Mouse (Mus musculus) kidney, adult 2 months (tissue): Measurements from ENCODE around the gene Snrnp70. TPM values are rescaled to one million over a fixed set of nuclear protein-coding genes. Genes with fewer than 3 reads are reported as not detected.

Experiments used
- DNase-seq: peaks from one replicate; pipeline ENCODE4 v3.0.0; 2021
- H3K27ac ChIP-seq: fragments of 200-500 bp; 2 replicates; pipeline ENCODE4 v1.5.1; 2012; ENCODE audit warnings: low read depth, low read length, control low read depth, inconsistent platforms; ENCODE audit not compliant: insufficient read depth
- H3K27me3 ChIP-seq: fragments of 200-500 bp; replicated peaks from 2 replicates; pipeline ENCODE4 v1.6.1; 2012; ENCODE audit warnings: mild to moderate bottlenecking, moderate library complexity, low read length, inconsistent platforms; ENCODE audit not compliant: control insufficient read depth, insufficient read depth
- H3K36me3 ChIP-seq: fragments of 200-500 bp; 2 replicates; pipeline ENCODE4 v1.6.1; 2012; ENCODE audit warnings: mild to moderate bottlenecking, moderate library complexity, low read length, inconsistent platforms; ENCODE audit not compliant: control insufficient read depth, insufficient read depth
- H3K4me1 ChIP-seq: fragments of 200-500 bp; 2 replicates; pipeline ENCODE4 v1.6.1; 2011; ENCODE audit warnings: low read length; ENCODE audit not compliant: control insufficient read depth, insufficient read depth
- H3K4me3 ChIP-seq: fragments of 200-500 bp; 2 replicates; pipeline ENCODE4 v1.5.1; 2011; ENCODE audit warnings: mild to moderate bottlenecking, low read depth, low read length, control low read depth; ENCODE audit not compliant: insufficient read depth
- CTCF ChIP-seq: fragments of 200-500 bp; conservative IDR thresholded peaks from 2 replicates; pipeline ENCODE4 v1.5.1; 2011; ENCODE audit warnings: low read depth, mild to moderate bottlenecking, control low read depth, low read length, moderate library complexity, mixed read lengths; ENCODE audit not compliant: insufficient read depth, insufficient read length
- POLR2A ChIP-seq: fragments of 200-500 bp; IDR thresholded peaks from one replicate; pipeline ENCODE4 v1.6.1; 2011; ENCODE audit warnings: low read depth, low read length, control low read depth
- WGBS: fragments of 180-500 bp; shearing (Covaris S2); methylation state at CpG from one replicate; pipeline ENCODE4 v1.1.7; 2018; 5-methylcytosine and 5-hydroxymethylcytosine counted together
- polyA plus RNA-seq: library from polyadenylated mRNA; depleted of rRNA; stranded (reverse); fragments of >200 nt; gene quantifications from 2 replicates; pipeline ENCODE4 v1.2.3, GENCODE M21; 2012; rRNA removed

Gene Snrnp70
- polyA plus RNA-seq, 1 experiment, result 137 TPM

- Histone ChIP-seq H3K4me1 (0 out of 2 replicates have a peak, but pooled peaks cover 5% of the 10 kb centered on the region), H3K4me3 (peak within 1 kb of the TSS; percentile 70), H3K36me3 (no peaks in the 10 kb centered on the region), H3K27me3 (no peaks in the 10 kb centered on the region), H3K27ac (peak within 1 kb of the TSS; percentile 74)
- peak; percentile 86 for DNase-seq
- under 1% methylated on average over 38 of the region's 38 CpGs for WGBS
- TF ChIP-seq CTCF (no peak), POLR2A (peak; percentile 21)
Observed at GRCm38 (mm10) chr7:45333431-45333982, 62.0 kb downstream of the Snrnp70 start, which contains the start of gene Trpm4. Trpm4 (minus strand) TSS chr7:45333780.

GRCm38 (mm10) chr7:45332685-45333425 is 62.7 kb downstream of the Snrnp70 start:
- Histone ChIP-seq H3K4me1 (0 out of 2 replicates have a peak, but pooled peaks cover 5% of the 10 kb centered on the region), H3K27me3 (no peaks in the 10 kb centered on the region), H3K4me3 (peak overlapping the region; percentile 70), H3K36me3 (no peaks in the 10 kb centered on the region), H3K27ac (peak overlapping the region; percentile 74)
- no peak for TF ChIP-seq POLR2A
- 4% methylated on average over 21 of the region's 22 CpGs for WGBS
- DNase-seq, result peak; percentile 66

- Histone ChIP-seq H3K4me1 (0 out of 2 replicates have a peak, but pooled peaks cover 5% of the 10 kb centered on the region), H3K4me3 (no peak overlapping the region), H3K27me3 (no peaks in the 10 kb centered on the region), H3K27ac (no peak overlapping the region), H3K36me3 (no peaks in the 10 kb centered on the region)
- WGBS, result 91% methylated on average over 6 of the region's 6 CpGs
- TF ChIP-seq CTCF (no peak), POLR2A (no peak)
- no peak for DNase-seq
Observed at GRCm38 (mm10) chr7:45331502-45331901, 64.0 kb downstream of the Snrnp70 start.

- DNase-seq, result no peak
- WGBS, result 85% methylated on average over 13 of the region's 13 CpGs
Observed at GRCm38 (mm10) chr7:45328841-45329475, 66.6 kb downstream of the Snrnp70 start.

More at GRCm38 (mm10) chr7:45328841-45329475, 66.6 kb downstream of the Snrnp70 start:
- Histone ChIP-seq H3K4me1 (0 out of 2 replicates have a peak, but pooled peaks cover 5% of the 10 kb centered on the region), H3K36me3 (no peaks in the 10 kb centered on the region), H3K27ac (no peak overlapping the region), H3K4me3 (no peak overlapping the region), H3K27me3 (no peaks in the 10 kb centered on the region)
- TF ChIP-seq CTCF (no peak), POLR2A (no peak)

Other genes with a start within 250 kb of the Snrnp70 start
- 80.3 and 84.9 TPM in 2 replicates for gene Pih1d1, start 241.4 kb downstream of the Snrnp70 start, polyA plus RNA-seq
- gene Aldh16a1, start 241.2 kb downstream of the Snrnp70 start, polyA plus RNA-seq, result 106 and 119 TPM in 2 replicates
- gene Slc17a7, start 231.8 kb downstream of the Snrnp70 start, polyA plus RNA-seq, result not detected in 2 replicates
- not detected in 2 replicates for gene Gfy, start 216.2 kb downstream of the Snrnp70 start, polyA plus RNA-seq
- gene Pth2, start 214.7 kb downstream of the Snrnp70 start, polyA plus RNA-seq, result not detected in 2 replicates
- gene Ccdc155, start 190.8 kb downstream of the Snrnp70 start, polyA plus RNA-seq, result 0.04 and 0.05 TPM in 2 replicates
- 0.39 and 0.54 TPM in 2 replicates for gene Dkkl1, start 183.6 kb downstream of the Snrnp70 start, polyA plus RNA-seq
- gene Tead2, start 180.0 kb downstream of the Snrnp70 start, polyA plus RNA-seq, result 10.0 and 13.2 TPM in 2 replicates
- gene Cd37, start 156.6 kb downstream of the Snrnp70 start, polyA plus RNA-seq, result 7.9 and 30.1 TPM in 2 replicates
- 0.05 TPM in 1 of 2 replicates, not detected in the other for gene Slc6a16, start 154.7 kb downstream of the Snrnp70 start, polyA plus RNA-seq
- gene Slc6a21, start 118.2 kb downstream of the Snrnp70 start, polyA plus RNA-seq, result 0.14 and 0.19 TPM in 2 replicates
- 17.9 and 18.2 TPM in 2 replicates for gene Trpm4, start 62.0 kb downstream of the Snrnp70 start, polyA plus RNA-seq
- gene Hrc, start 60.5 kb downstream of the Snrnp70 start, polyA plus RNA-seq, result 0.14 and 3.2 TPM in 2 replicates
- 0.50 and 0.64 TPM in 2 replicates for gene Ppfia3, start 28.7 kb downstream of the Snrnp70 start, polyA plus RNA-seq
- gene Lin7b, start 25.2 kb downstream of the Snrnp70 start, polyA plus RNA-seq, result 2.7 and 3.9 TPM in 2 replicates
- gene Kcna7, start 9.9 kb upstream of the Snrnp70 start, polyA plus RNA-seq, result 0.07 and 0.91 TPM in 2 replicates
- gene Ntf5, start 18.0 kb upstream of the Snrnp70 start, polyA plus RNA-seq, result 0.44 and 0.58 TPM in 2 replicates
- gene Lhb, start 25.1 kb upstream of the Snrnp70 start, polyA plus RNA-seq, result not detected in 2 replicates
- 57.4 and 61.2 TPM in 2 replicates for gene Gys1, start 39.1 kb upstream of the Snrnp70 start, polyA plus RNA-seq
- 36.3 and 42.7 TPM in 2 replicates for gene Ruvbl2, start 42.4 kb upstream of the Snrnp70 start, polyA plus RNA-seq
- 6,932 and 8,155 TPM in 2 replicates for gene Ftl1, start 64.1 kb upstream of the Snrnp70 start, polyA plus RNA-seq
- 104 and 112 TPM in 2 replicates for gene Bax, start 71.2 kb upstream of the Snrnp70 start, polyA plus RNA-seq
- 0.20 and 0.46 TPM in 2 replicates for gene Tulp2, start 86.1 kb upstream of the Snrnp70 start, polyA plus RNA-seq
- gene Gm45808, start 91.1 kb upstream of the Snrnp70 start, polyA plus RNA-seq, result 1.1 and 1.2 TPM in 2 replicates
- 6.0 and 6.1 TPM in 2 replicates for gene Dhdh, start 93.1 kb upstream of the Snrnp70 start, polyA plus RNA-seq
- gene Nucb1, start 114.7 kb upstream of the Snrnp70 start, polyA plus RNA-seq, result 397 and 405 TPM in 2 replicates
- gene Ppp1r15a, start 130.5 kb upstream of the Snrnp70 start, polyA plus RNA-seq, result 26.6 and 28.2 TPM in 2 replicates
- gene Plekha4, start 130.6 kb upstream of the Snrnp70 start, polyA plus RNA-seq, result 4.6 and 5.9 TPM in 2 replicates
- 43.9 and 48.3 TPM in 2 replicates for gene Hsd17b14, start 159.2 kb upstream of the Snrnp70 start, polyA plus RNA-seq
- 185 and 188 TPM in 2 replicates for gene Bcat2, start 174.4 kb upstream of the Snrnp70 start, polyA plus RNA-seq
- not detected in 2 replicates for gene Fgf21, start 219.7 kb upstream of the Snrnp70 start, polyA plus RNA-seq
- 0.05 and 0.11 TPM in 2 replicates for gene Fut1, start 221.5 kb upstream of the Snrnp70 start, polyA plus RNA-seq
- 0.29 and 0.34 TPM in 2 replicates for gene Izumo1, start 226.1 kb upstream of the Snrnp70 start, polyA plus RNA-seq
- gene Rasip1, start 231.7 kb upstream of the Snrnp70 start, polyA plus RNA-seq, result 19.9 and 20.4 TPM in 2 replicates
- gene Mamstr, start 244.2 kb upstream of the Snrnp70 start, polyA plus RNA-seq, result 2.1 and 2.5 TPM in 2 replicates